Mouse (Mus musculus) cortical plate, adult 2 months (tissue): Measurements from ENCODE around the gene Taar7f.
"Not testable (repeated sequence)": the region's sequence is repeated elsewhere in the genome, so short reads cannot be mapped to it uniquely, and the experiment has no call there.

Experiments used
- CTCF ChIP-seq: fragments of 200-500 bp; IDR thresholded peaks from 2 replicates; pipeline ENCODE4 v1.5.1; 2011; ENCODE audit warnings: mild to moderate bottlenecking, control low read depth, low read length; ENCODE audit not compliant: insufficient read depth; ENCODE audit errors: extremely low read depth
- POLR2A ChIP-seq: fragments of 200-500 bp; IDR thresholded peaks from 2 replicates; pipeline ENCODE4 v1.6.1; 2011; ENCODE audit warnings: mild to moderate bottlenecking, low read length, control low read depth; ENCODE audit not compliant: insufficient read depth; ENCODE audit errors: extremely low read depth

GRCm38 (mm10) chr10:24097010-24097409 lies 47.7 kb downstream of the Taar7f start:
- not testable (repeated sequence) for TF ChIP-seq CTCF, POLR2A
